In genomic region chr16:45699301-45699700, GRCm38 (mm10) we compare ENCODE assay signal across 26 mouse cellular contexts. TPM values are rescaled to one million over a fixed set of nuclear protein-coding genes. Genes with fewer than 3 reads are reported as not detected.
"Had no signal": no experiment of that assay in that cellular context is flagged by ENCODE, and none has a peak within 500 bp of the region (broad histone marks: within the 10 kb centered on the region; RNA-seq: fewer than 3 reads in every experiment).

No protein-coding gene starts in this region.

- DNase-seq: cerebellum, adult 8-10 months; cerebellum, adult 9-10 months; cerebellum, adult 9-11 months; cerebellum, postnatal 10 days; cerebellum, postnatal 14 days; cerebellum, postnatal 25 days; cerebellum, postnatal 36 days; embryo, embryonic 11 days; forebrain, postnatal 0 days; gastrocnemius, adult 2 months; gastrocnemius, postnatal 14 days; gastrocnemius, postnatal 25 days; gastrocnemius, postnatal 36 days; heart, adult 11 months; heart, adult 18-20 months; heart, adult 2 months had no signal

- ATAC-seq: forebrain, embryonic 13.5 days; forebrain, embryonic 14.5 days; forebrain, embryonic 15.5 days; forebrain, embryonic 16.5 days; forebrain, postnatal 0 days had no signal

RNA-seq across cellular contexts. Expression of gene Tmprss7, which starts 5.8 kb away (rescaled TPM):
- total RNA-seq: gastrocnemius, adult 18-20 months; gastrocnemius, adult 2 months; gastrocnemius, adult 8-10 months; gastrocnemius, postnatal 14 days; gastrocnemius, postnatal 25 days; gastrocnemius, postnatal 36 days; gastrocnemius, postnatal 4 days; heart, adult 18-20 months; heart, adult 2 months; heart, adult 8-10 months had no signal

RNA-seq across cellular contexts. Expression of gene Tagln3, which starts 25.1 kb away (rescaled TPM):
- total RNA-seq: common myeloid progenitor, adult 5-6 weeks; granulocyte monocyte progenitor cell, adult 5-6 weeks had no signal

RNA-seq across cellular contexts. Expression of gene BC016579, which starts 45.4 kb away (rescaled TPM):
- total RNA-seq: forebrain, postnatal 0 days; gastrocnemius, adult 18-20 months; gastrocnemius, adult 2 months; gastrocnemius, adult 8-10 months; gastrocnemius, postnatal 14 days; gastrocnemius, postnatal 25 days; gastrocnemius, postnatal 36 days; gastrocnemius, postnatal 4 days; heart, adult 18-20 months; heart, adult 2 months; heart, adult 8-10 months had no signal
